Mouse (Mus musculus) intestine, embryonic 15.5 days (tissue): ENCODE results near the gene Sv2a. TPM values are rescaled to one million over a fixed set of nuclear protein-coding genes. Genes with fewer than 3 reads are reported as not detected.

Experiments used
- ATAC-seq: fragments of 200-750 bp; cut with Nextera tagmentation; 2 replicates; pipeline ENCODE4 v1.8.0; 2017; ENCODE audit warnings: moderate TSS enrichment, moderate library complexity
- H3K27ac ChIP-seq: fragments of 300-500 bp; sonication (generic); 2 replicates; pipeline ENCODE4 v1.5.1; 2015; ENCODE audit warnings: mild to moderate bottlenecking, inconsistent platforms
- H3K27me3 ChIP-seq: fragments of 300-500 bp; sonication (generic); replicated peaks from 2 replicates; pipeline ENCODE4 v1.6.1; 2015; ENCODE audit warnings: inconsistent platforms
- H3K36me3 ChIP-seq: fragments of 300-500 bp; sonication (generic); 2 replicates; pipeline ENCODE4 v1.6.1; 2015; ENCODE audit warnings: inconsistent platforms
- H3K4me1 ChIP-seq: fragments of 300-500 bp; sonication (generic); replicated peaks from 2 replicates; pipeline ENCODE4 v1.6.1; 2015; ENCODE audit warnings: inconsistent platforms
- H3K4me2 ChIP-seq: fragments of 300-500 bp; sonication (generic); replicated peaks from 2 replicates; pipeline ENCODE4 v1.6.1; 2015; ENCODE audit warnings: mild to moderate bottlenecking, inconsistent platforms
- H3K4me3 ChIP-seq: fragments of 300-500 bp; sonication (generic); replicated peaks from 2 replicates; pipeline ENCODE4 v1.5.1; 2015; ENCODE audit warnings: inconsistent platforms
- H3K9ac ChIP-seq: fragments of 300-500 bp; sonication (generic); 2 replicates; pipeline ENCODE4 v1.6.1; 2015; ENCODE audit warnings: inconsistent platforms
- H3K9me3 ChIP-seq: fragments of 300-500 bp; sonication (generic); 2 replicates; pipeline ENCODE4 v1.6.1; 2016; ENCODE audit warnings: inconsistent platforms
- WGBS: fragments of 180-500 bp; shearing (Covaris S2); methylation state at CpG from one replicate; pipeline ENCODE4 v1.1.7; 2015; 5-methylcytosine and 5-hydroxymethylcytosine counted together
- polyA plus RNA-seq: library from polyadenylated mRNA; unstranded; fragments of >200 nt; fragmentation: Nextera tagmentation; extraction: Ambion mirVana; gene quantifications from 2 replicates; pipeline ENCODE4 v1.2.1, GENCODE M21; 2015

Gene Sv2a
- polyA plus RNA-seq = 6.0 and 7.4 TPM in 2 replicates

- H3K4me2 ChIP-seq = peak within 1 kb of the TSS; percentile 82
- H3K36me3 ChIP-seq = peaks cover 13% of the 10 kb centered on the region
- H3K9me3 ChIP-seq = no peaks in the 10 kb centered on the region
- H3K4me1 ChIP-seq = peaks cover 21% of the 10 kb centered on the region
- peak; percentile 61; the same call in 1 of the 2 replicates for ATAC-seq
- peak within 1 kb of the TSS; percentile 48 for H3K4me3 ChIP-seq
- H3K27ac ChIP-seq = no peak within 1 kb of the TSS
- under 1% methylated on average over 15 of the region's 23 CpGs for WGBS
- no peaks in the 10 kb centered on the region for H3K27me3 ChIP-seq
- H3K9ac ChIP-seq = peak within 1 kb of the TSS; percentile 62
Measured at GRCm38 (mm10) chr3:96180727-96181477, at the start of gene Sv2a. Sv2a (plus strand) TSS chr3:96181151.

GRCm38 (mm10) chr3:96132478-96132877, 48.5 kb upstream of the Sv2a start:
- Histone ChIP-seq H3K9ac (no peak overlapping the region), H3K9me3 (no peaks in the 10 kb centered on the region), H3K4me1 (no peaks in the 10 kb centered on the region), H3K27me3 (no peaks in the 10 kb centered on the region), H3K4me3 (no peak overlapping the region), H3K27ac (no peak overlapping the region), H3K4me2 (no peak overlapping the region), H3K36me3 (no peaks in the 10 kb centered on the region)
- WGBS = 78% methylated on average over 3 of the region's 3 CpGs
- no peak for ATAC-seq

- no peak for ATAC-seq
- H3K9ac ChIP-seq = no peak overlapping the region
- no peaks in the 10 kb centered on the region for H3K4me1 ChIP-seq
- H3K4me2 ChIP-seq = no peak overlapping the region
- H3K27ac ChIP-seq = no peak overlapping the region
- H3K36me3 ChIP-seq = no peaks in the 10 kb centered on the region
- no peak overlapping the region for H3K4me3 ChIP-seq
- no peaks in the 10 kb centered on the region for H3K9me3 ChIP-seq
- WGBS = 48% methylated on average over 11 of the region's 11 CpGs
- H3K27me3 ChIP-seq = no peaks in the 10 kb centered on the region
Measured at GRCm38 (mm10) chr3:96133327-96133905, 47.5 kb upstream of the Sv2a start.

- Histone ChIP-seq H3K36me3 (no peaks in the 10 kb centered on the region), H3K4me2 (no peak overlapping the region), H3K4me3 (no peak overlapping the region), H3K4me1 (no peaks in the 10 kb centered on the region), H3K27me3 (no peaks in the 10 kb centered on the region), H3K27ac (no peak overlapping the region), H3K9ac (no peak overlapping the region), H3K9me3 (no peaks in the 10 kb centered on the region)
- no peak for ATAC-seq
- WGBS = 72% methylated on average over 3 of the region's 3 CpGs
Measured at GRCm38 (mm10) chr3:96135011-96135410, 45.9 kb upstream of the Sv2a start.

- Histone ChIP-seq H3K9ac (no peak overlapping the region), H3K4me2 (no peak overlapping the region), H3K36me3 (peaks cover 17% of the 10 kb centered on the region), H3K27me3 (no peaks in the 10 kb centered on the region), H3K27ac (no peak overlapping the region), H3K4me3 (no peak overlapping the region), H3K4me1 (no peaks in the 10 kb centered on the region), H3K9me3 (no peaks in the 10 kb centered on the region)
- 18% methylated on average over 5 of the region's 5 CpGs for WGBS
- ATAC-seq = no peak
Measured at GRCm38 (mm10) chr3:96147950-96148349, 33.0 kb upstream of the Sv2a start.

GRCm38 (mm10) chr3:96151836-96152235, 29.1 kb upstream of the Sv2a start:
- Histone ChIP-seq H3K4me3 (no peak overlapping the region), H3K9ac (no peak overlapping the region), H3K27me3 (no peaks in the 10 kb centered on the region), H3K4me2 (no peak overlapping the region), H3K9me3 (no peaks in the 10 kb centered on the region), H3K4me1 (no peaks in the 10 kb centered on the region), H3K36me3 (peaks cover 40% of the 10 kb centered on the region), H3K27ac (no peak overlapping the region)
- WGBS = 87% methylated on average over 7 of the region's 7 CpGs
- ATAC-seq = no peak

- WGBS = 94% methylated on average over 5 of the region's 5 CpGs
- Histone ChIP-seq H3K36me3 (peaks cover 40% of the 10 kb centered on the region), H3K27me3 (no peaks in the 10 kb centered on the region), H3K27ac (no peak overlapping the region), H3K4me1 (no peaks in the 10 kb centered on the region), H3K4me2 (no peak overlapping the region), H3K4me3 (no peak overlapping the region), H3K9me3 (no peaks in the 10 kb centered on the region), H3K9ac (no peak overlapping the region)
- ATAC-seq = no peak
Measured at GRCm38 (mm10) chr3:96152611-96153010, 28.3 kb upstream of the Sv2a start.

- no peak for ATAC-seq
- no peak overlapping the region for H3K4me2 ChIP-seq
- H3K4me1 ChIP-seq = peaks cover 6% of the 10 kb centered on the region
- H3K36me3 ChIP-seq = peaks cover 40% of the 10 kb centered on the region
- no peak overlapping the region for H3K27ac ChIP-seq
- no peak overlapping the region for H3K9ac ChIP-seq
- H3K9me3 ChIP-seq = no peaks in the 10 kb centered on the region
- WGBS = 83% methylated on average over 8 of the region's 8 CpGs
- no peaks in the 10 kb centered on the region for H3K27me3 ChIP-seq
- no peak overlapping the region for H3K4me3 ChIP-seq
Measured at GRCm38 (mm10) chr3:96155501-96155900, 25.4 kb upstream of the Sv2a start.

GRCm38 (mm10) chr3:96159820-96160219, 21.1 kb upstream of the Sv2a start:
- ATAC-seq = peak; percentile 9
- H3K9ac ChIP-seq = 0 out of 2 replicates have a peak overlapping the region, but pooled peaks have one; percentile 67

GRCm38 (mm10) chr3:96160222-96160802, 20.6 kb upstream of the Sv2a start:
- Histone ChIP-seq H3K9me3 (no peaks in the 10 kb centered on the region), H3K4me1 (peaks cover 6% of the 10 kb centered on the region), H3K27ac (peak overlapping the region; percentile 80), H3K4me3 (peak overlapping the region; percentile 7; the same call in 1 of the 2 replicates), H3K4me2 (peak overlapping the region; percentile 92), H3K27me3 (no peaks in the 10 kb centered on the region), H3K36me3 (0 out of 2 replicates have a peak, but pooled peaks cover 4% of the 10 kb centered on the region), H3K9ac (peak overlapping the region; percentile 67; the same call in 1 of the 2 replicates)
- ATAC-seq = peak; percentile 87
- WGBS = 23% methylated on average over 4 of the region's 4 CpGs

More at GRCm38 (mm10) chr3:96159820-96160219, 21.1 kb upstream of the Sv2a start:
- Histone ChIP-seq H3K4me3 (peak overlapping the region; percentile 7; the same call in 1 of the 2 replicates), H3K4me2 (peak overlapping the region; percentile 92), H3K27ac (peak overlapping the region; percentile 80), H3K9me3 (no peaks in the 10 kb centered on the region), H3K4me1 (peaks cover 6% of the 10 kb centered on the region), H3K36me3 (peaks cover 7% of the 10 kb centered on the region), H3K27me3 (no peaks in the 10 kb centered on the region)
- WGBS = 51% methylated on average over 4 of the region's 4 CpGs

GRCm38 (mm10) chr3:96160803-96161516, 20.0 kb upstream of the Sv2a start:
- H3K27ac ChIP-seq = peak overlapping the region; percentile 80
- ATAC-seq = peak; percentile 78
- H3K27me3 ChIP-seq = no peaks in the 10 kb centered on the region
- peak overlapping the region; percentile 67 for H3K9ac ChIP-seq
- peak overlapping the region; percentile 54 for H3K4me3 ChIP-seq
- H3K4me2 ChIP-seq = peak overlapping the region; percentile 92
- H3K9me3 ChIP-seq = no peaks in the 10 kb centered on the region
- peaks cover 6% of the 10 kb centered on the region for H3K4me1 ChIP-seq
- H3K36me3 ChIP-seq = no peaks in the 10 kb centered on the region
- 2% methylated on average over 12 of the region's 12 CpGs for WGBS
